Mouse (Mus musculus) neural tube, embryonic 11.5 days (tissue): ENCODE results near the gene C8a. TPM values are rescaled to one million over a fixed set of nuclear protein-coding genes. Genes with fewer than 3 reads are reported as not detected.

Experiments used
- ATAC-seq: fragments of 200-750 bp; cut with Nextera tagmentation; 2 replicates; pipeline ENCODE4 v1.8.0; 2017; ENCODE audit warnings: moderate number of reproducible peaks, mild to moderate bottlenecking, moderate TSS enrichment, moderate library complexity; ENCODE audit not compliant: insufficient read depth, low FRiP score, low TSS enrichment
- DNase-seq: peaks from one replicate; pipeline ENCODE4 v3.0.0-alpha.2; 2015; ENCODE audit warnings: low spot score
- H3K27ac ChIP-seq: fragments of 300-500 bp; sonication (generic); 2 replicates; pipeline ENCODE4 v1.5.1; 2014; ENCODE audit warnings: low read depth, mild to moderate bottlenecking, low read length
- H3K27me3 ChIP-seq: fragments of 300-500 bp; sonication (generic); 2 replicates; pipeline ENCODE4 v1.6.1; 2014; ENCODE audit warnings: mild to moderate bottlenecking, low read length, mixed read lengths; ENCODE audit not compliant: control insufficient read depth, insufficient read depth
- H3K36me3 ChIP-seq: fragments of 300-500 bp; sonication (generic); 2 replicates; pipeline ENCODE4 v1.6.1; 2014; ENCODE audit warnings: mild to moderate bottlenecking, low read length, moderate library complexity, mixed read lengths; ENCODE audit not compliant: control insufficient read depth, insufficient read depth
- H3K4me1 ChIP-seq: fragments of 300-500 bp; sonication (generic); 2 replicates; pipeline ENCODE4 v1.6.1; 2014; ENCODE audit warnings: low read length, mixed read lengths; ENCODE audit not compliant: control insufficient read depth, insufficient read depth
- H3K4me2 ChIP-seq: fragments of 300-500 bp; sonication (generic); 2 replicates; pipeline ENCODE4 v1.6.1; 2014; ENCODE audit warnings: low read depth, mild to moderate bottlenecking, moderate library complexity
- H3K4me3 ChIP-seq: fragments of 300-500 bp; sonication (generic); 2 replicates; pipeline ENCODE4 v1.5.1; 2014; ENCODE audit warnings: low read depth, low read length
- H3K9ac ChIP-seq: fragments of 300-500 bp; sonication (generic); 2 replicates; pipeline ENCODE4 v1.6.1; 2014; ENCODE audit warnings: mild to moderate bottlenecking, low read length
- H3K9me3 ChIP-seq: fragments of 300-500 bp; sonication (generic); 2 replicates; pipeline ENCODE4 v1.6.1; 2016; ENCODE audit warnings: low read length; ENCODE audit not compliant: control insufficient read depth
- WGBS: fragments of 180-500 bp; shearing (Covaris S2); extraction: QIAGEN DNeasy Blood & Tissue Kit; methylation state at CpG from one replicate; pipeline ENCODE4 v1.1.7; 2014; 5-methylcytosine and 5-hydroxymethylcytosine counted together
- polyA plus RNA-seq: library from polyadenylated mRNA; unstranded; fragments of >200 nt; fragmentation: Nextera tagmentation; extraction: Ambion mirVana; gene quantifications from 2 replicates; pipeline ENCODE4 v1.2.1, GENCODE M21; 2014

Gene C8a
- polyA plus RNA-seq, 1 experiment from 2014 or later, result not detected

DNA sequence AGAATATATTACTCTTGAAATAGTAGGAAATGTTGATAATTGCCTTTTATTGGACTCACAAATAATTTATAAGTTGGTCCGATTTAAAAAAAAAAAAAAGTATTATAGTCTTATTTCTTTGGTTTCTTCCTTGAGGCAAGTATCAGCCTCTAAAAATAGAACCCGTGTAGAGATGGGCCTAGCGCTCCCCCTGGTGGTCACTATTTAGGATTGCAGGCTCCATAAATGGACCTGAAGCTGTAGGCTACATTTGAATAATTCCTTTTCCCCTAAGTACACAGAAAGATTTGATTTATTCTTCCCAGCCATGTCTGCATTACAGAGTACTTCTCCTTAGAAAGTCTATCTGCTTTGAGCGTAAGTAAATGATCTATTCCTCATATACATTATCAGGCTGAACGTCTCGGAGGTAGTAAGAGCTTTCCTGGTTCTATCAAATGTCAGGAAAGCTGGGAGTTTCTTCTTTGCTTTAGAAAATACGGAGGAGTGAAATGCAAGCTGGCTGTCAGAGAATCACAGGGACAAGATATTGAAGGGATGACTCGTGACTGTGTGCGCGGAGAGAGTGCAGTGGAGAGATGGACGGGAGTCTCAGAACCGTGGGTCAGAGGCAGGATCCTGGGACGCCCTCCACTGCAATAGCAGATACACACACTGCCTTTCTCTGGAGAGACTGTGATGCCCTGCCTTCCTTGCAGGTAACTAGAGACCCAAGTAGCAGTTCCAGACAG, 18.0 kb upstream of the C8a start:
- ATAC-seq (no peak), DNase-seq (peak; percentile 54)
- no peak overlapping the region for H3K9ac ChIP-seq
- no peak overlapping the region for H3K4me3 ChIP-seq
- no peak overlapping the region for H3K4me2 ChIP-seq
- H3K9me3 ChIP-seq, result no peaks in the 10 kb centered on the region
- H3K36me3 ChIP-seq, result no peaks in the 10 kb centered on the region
- no peak overlapping the region for H3K27ac ChIP-seq
- H3K4me1 ChIP-seq, result no peaks in the 10 kb centered on the region
- H3K27me3 ChIP-seq, result no peaks in the 10 kb centered on the region
- 58% methylated on average over 13 of the region's 13 CpGs for WGBS

DNA sequence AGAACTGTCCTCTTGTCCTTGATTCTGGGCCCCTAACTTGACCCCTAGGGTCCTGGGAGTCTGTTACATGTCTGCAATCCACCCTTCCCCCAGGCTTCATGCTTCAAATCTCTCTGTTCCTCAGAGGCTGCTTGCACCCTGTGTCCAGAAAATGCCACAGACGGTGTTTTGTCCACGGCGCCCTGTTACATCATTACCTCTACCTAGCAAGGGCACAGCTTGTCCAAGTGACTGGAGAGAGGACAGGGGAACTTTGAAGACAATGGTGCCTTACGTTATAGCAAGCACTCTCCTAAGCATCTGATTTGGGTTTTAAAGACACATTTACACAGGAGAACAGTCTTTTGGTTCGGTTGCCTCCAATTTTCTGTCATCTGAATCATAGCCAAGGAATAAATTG, 17.4 kb upstream of the C8a start:
- no peaks in the 10 kb centered on the region for H3K4me1 ChIP-seq
- H3K27me3 ChIP-seq, result no peaks in the 10 kb centered on the region
- H3K36me3 ChIP-seq, result no peaks in the 10 kb centered on the region
- 86% methylated on average over 5 of the region's 5 CpGs for WGBS
- no peaks in the 10 kb centered on the region for H3K9me3 ChIP-seq
- no peak overlapping the region for H3K4me2 ChIP-seq
- no peak for ATAC-seq
- no peak for DNase-seq
- no peak overlapping the region for H3K27ac ChIP-seq
- H3K4me3 ChIP-seq, result no peak overlapping the region
- H3K9ac ChIP-seq, result no peak overlapping the region

DNA sequence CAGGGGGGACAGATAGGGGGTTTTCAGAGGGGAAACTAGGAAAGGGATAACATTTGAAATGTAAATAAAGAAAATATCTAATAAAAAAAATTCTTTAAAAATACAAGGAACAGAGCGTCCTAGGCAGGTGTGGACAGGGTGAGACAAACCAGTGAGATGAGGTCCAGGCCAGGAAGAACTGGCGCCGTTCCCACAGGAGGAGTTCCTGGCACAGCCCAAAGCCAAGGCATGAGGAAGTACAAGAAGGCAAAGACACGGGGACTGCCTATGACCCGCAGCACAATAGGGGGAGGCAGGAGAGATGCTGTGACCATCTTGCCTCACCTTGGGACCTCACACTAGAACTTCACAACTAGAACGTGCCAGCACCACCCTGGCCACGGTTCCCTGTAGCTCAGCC, 15.5 kb upstream of the C8a start:
- DNase-seq (no peak), ATAC-seq (no peak)
- no peaks in the 10 kb centered on the region for H3K9me3 ChIP-seq
- no peak overlapping the region for H3K27ac ChIP-seq
- no peak overlapping the region for H3K4me3 ChIP-seq
- H3K9ac ChIP-seq, result no peak overlapping the region
- no peaks in the 10 kb centered on the region for H3K36me3 ChIP-seq
- H3K27me3 ChIP-seq, result no peaks in the 10 kb centered on the region
- H3K4me1 ChIP-seq, result no peaks in the 10 kb centered on the region
- H3K4me2 ChIP-seq, result no peak overlapping the region
- WGBS, result 89% methylated on average over 7 of the region's 7 CpGs

DNA sequence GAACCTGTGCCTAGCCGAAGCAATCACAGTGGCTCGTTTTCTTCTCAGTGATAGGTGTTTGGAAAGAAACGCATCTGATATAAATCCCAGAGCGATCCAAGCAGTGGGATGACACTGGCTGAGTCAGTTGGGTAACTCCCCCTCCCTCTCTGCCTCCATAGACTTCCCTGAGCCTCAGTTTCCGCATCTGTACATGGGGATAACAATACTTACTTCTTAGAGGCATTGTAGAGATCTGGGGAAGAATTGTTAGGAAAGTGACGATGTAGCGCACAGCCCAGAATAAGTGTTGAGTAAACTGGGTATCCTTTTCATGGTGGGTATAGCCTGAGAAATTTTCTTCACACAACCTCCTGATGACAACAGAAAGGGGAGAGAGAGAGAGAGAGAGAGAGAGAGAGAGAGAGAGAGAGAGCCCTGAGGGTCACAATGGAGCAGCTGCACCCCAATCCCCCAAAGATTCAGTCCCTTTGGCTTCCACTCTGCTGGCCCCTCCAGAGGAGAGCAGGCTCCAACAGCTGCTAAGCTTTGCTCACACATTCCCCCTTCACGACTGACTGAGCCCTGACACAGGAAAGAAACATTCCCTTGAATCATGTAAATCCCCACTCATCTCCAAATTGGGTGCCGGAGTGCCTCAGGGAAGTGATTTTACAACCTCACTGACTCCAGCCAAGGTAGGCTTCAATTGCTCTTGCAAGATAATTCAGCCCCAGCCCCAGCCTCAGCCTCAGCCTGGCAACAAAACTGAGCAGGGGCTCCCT, 12.5 kb upstream of the C8a start:
- DNase-seq (no peak), ATAC-seq (no peak)
- no peak overlapping the region for H3K4me3 ChIP-seq
- H3K27me3 ChIP-seq, result no peaks in the 10 kb centered on the region
- no peaks in the 10 kb centered on the region for H3K4me1 ChIP-seq
- no peak overlapping the region for H3K4me2 ChIP-seq
- H3K36me3 ChIP-seq, result no peaks in the 10 kb centered on the region
- no peak overlapping the region for H3K9ac ChIP-seq
- no peak overlapping the region for H3K27ac ChIP-seq
- H3K9me3 ChIP-seq, result no peaks in the 10 kb centered on the region
- WGBS, result 75% methylated on average over 9 of the region's 9 CpGs

DNA sequence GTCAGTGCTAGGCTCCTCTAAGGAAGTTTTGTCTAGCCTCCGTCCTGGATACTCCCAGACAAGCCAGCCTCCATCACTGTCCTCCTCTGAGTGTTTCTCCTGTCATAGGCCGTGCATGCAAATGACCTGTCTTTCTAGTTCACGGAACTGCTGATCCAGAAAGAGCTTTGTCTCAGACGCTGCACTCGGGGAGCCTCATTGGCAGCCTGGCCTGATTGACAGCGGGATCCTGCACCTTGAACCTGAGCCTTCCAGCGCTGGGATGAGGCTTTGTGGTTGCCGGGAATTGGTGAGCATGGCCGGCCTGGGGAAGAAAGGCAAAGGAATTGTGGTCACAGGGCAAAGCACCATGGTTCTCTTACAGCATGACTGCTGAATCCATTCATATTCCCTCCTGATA, 11.3 kb upstream of the C8a start:
- DNase-seq, result no peak
- H3K9me3 ChIP-seq, result no peaks in the 10 kb centered on the region
- H3K4me3 ChIP-seq, result no peak overlapping the region
- H3K4me2 ChIP-seq, result no peak overlapping the region
- H3K27me3 ChIP-seq, result no peaks in the 10 kb centered on the region
- ATAC-seq, result no peak
- H3K4me1 ChIP-seq, result no peaks in the 10 kb centered on the region
- H3K9ac ChIP-seq, result no peak overlapping the region
- no peak overlapping the region for H3K27ac ChIP-seq
- no peaks in the 10 kb centered on the region for H3K36me3 ChIP-seq
- 75% methylated on average over 9 of the region's 9 CpGs for WGBS

DNA sequence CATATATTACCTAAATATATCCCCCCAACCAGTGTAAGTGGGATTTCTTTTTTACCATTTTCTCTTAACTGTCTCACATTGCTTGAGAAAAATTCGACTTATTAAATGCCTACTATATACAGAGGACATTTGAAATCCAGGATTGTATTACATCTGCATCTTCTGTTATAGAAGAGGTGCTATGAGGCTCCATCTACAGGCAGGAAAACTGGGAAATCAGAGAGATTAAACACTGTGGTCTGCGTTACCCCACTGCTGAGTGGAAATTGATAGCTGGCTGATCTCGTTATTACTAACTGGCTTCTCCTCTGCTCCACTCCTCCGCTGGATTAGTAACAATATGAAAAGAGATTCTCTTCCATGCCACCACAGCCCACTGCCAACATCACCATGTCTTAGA, 366 bp downstream of the C8a start:
- ATAC-seq (no peak), DNase-seq (no peak)
- Histone ChIP-seq H3K9ac (no peak overlapping the region), H3K27ac (no peak overlapping the region), H3K4me1 (no peaks in the 10 kb centered on the region), H3K27me3 (no peaks in the 10 kb centered on the region), H3K4me3 (no peak overlapping the region), H3K36me3 (no peaks in the 10 kb centered on the region), H3K9me3 (no peaks in the 10 kb centered on the region), H3K4me2 (no peak overlapping the region)
- 89% methylated on average over 4 of the region's 4 CpGs for WGBS

DNA sequence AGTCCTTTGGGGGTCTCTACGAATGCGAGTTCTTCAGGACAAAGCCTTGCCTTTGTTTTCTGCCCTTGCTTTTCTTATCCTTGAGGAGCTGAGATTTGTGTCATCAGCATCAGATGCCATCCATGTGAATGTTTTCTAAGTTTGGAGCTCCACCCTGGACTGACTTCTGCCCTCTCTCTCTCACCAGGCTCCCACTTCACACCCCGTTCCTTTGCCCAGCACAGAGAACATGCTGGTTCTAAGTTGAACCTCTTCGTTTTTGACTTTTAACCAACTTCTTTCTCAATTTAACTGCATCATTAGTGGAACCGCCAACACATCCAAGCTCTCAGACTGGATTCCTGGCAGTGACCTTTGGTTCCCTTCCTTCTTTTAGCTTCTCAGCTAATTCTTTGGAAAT, 6.0 kb downstream of the C8a start:
- DNase-seq (no peak), ATAC-seq (no peak)
- Histone ChIP-seq H3K9me3 (no peaks in the 10 kb centered on the region), H3K27ac (no peak overlapping the region), H3K4me3 (no peak overlapping the region), H3K4me2 (no peak overlapping the region), H3K9ac (no peak overlapping the region), H3K4me1 (no peaks in the 10 kb centered on the region), H3K36me3 (no peaks in the 10 kb centered on the region), H3K27me3 (no peaks in the 10 kb centered on the region)
- WGBS, result 85% methylated on average over 5 of the region's 5 CpGs

DNA sequence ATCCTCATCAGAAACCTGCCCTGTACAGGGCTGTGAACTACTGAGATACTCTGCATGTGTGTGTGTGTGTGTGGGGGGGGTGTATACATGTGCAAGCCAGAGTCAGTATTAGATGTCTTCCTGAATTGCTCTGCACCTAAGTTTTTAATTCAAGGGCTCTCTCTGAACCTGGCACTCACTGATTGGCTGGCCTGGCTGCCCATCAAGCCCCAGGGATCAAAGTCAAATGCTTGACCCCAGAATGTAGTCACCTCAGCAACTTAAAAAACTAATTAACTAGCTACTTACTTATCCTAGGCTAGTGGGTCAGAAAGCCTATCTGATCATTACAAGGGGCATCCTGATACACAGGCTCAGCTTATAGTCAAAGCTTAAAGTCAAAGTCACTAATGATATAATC, 6.6 kb downstream of the C8a start:
- ATAC-seq (no peak), DNase-seq (no peak)
- H3K4me2 ChIP-seq, result no peak overlapping the region
- no peaks in the 10 kb centered on the region for H3K4me1 ChIP-seq
- no peaks in the 10 kb centered on the region for H3K27me3 ChIP-seq
- no peaks in the 10 kb centered on the region for H3K36me3 ChIP-seq
- no peaks in the 10 kb centered on the region for H3K9me3 ChIP-seq
- H3K27ac ChIP-seq, result no peak overlapping the region
- no peak overlapping the region for H3K4me3 ChIP-seq
- no peak overlapping the region for H3K9ac ChIP-seq

DNA sequence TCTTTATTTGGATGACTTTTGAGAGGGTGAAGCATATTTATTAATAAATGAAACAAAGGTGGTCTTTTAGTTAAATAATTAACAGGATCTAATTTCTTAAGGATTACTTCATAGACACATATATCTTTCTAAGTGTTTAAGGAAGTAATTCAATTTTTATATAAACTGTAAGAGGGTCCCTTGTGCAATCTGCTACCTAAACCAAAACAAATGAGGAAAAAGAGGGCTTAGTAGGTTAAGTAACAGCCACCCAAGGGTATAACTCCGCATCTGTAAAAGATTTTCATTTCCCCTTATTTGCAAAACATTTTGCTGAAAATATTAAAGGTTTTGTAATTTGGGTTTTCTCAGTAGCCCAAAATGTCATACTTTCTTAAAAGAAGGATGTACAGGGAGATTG, 11.8 kb downstream of the C8a start:
- H3K4me2 ChIP-seq, result no peak overlapping the region
- WGBS, result 92% methylated on average over 1 of the region's 1 CpGs
- no peak for DNase-seq
- H3K4me3 ChIP-seq, result no peak overlapping the region
- no peak overlapping the region for H3K27ac ChIP-seq
- no peak overlapping the region for H3K9ac ChIP-seq
- no peaks in the 10 kb centered on the region for H3K36me3 ChIP-seq
- no peaks in the 10 kb centered on the region for H3K9me3 ChIP-seq
- H3K27me3 ChIP-seq, result no peaks in the 10 kb centered on the region
- no peak for ATAC-seq
- H3K4me1 ChIP-seq, result no peaks in the 10 kb centered on the region
